24 mouse cellular contexts compared by ENCODE assay signal in the genomic region with DNA sequence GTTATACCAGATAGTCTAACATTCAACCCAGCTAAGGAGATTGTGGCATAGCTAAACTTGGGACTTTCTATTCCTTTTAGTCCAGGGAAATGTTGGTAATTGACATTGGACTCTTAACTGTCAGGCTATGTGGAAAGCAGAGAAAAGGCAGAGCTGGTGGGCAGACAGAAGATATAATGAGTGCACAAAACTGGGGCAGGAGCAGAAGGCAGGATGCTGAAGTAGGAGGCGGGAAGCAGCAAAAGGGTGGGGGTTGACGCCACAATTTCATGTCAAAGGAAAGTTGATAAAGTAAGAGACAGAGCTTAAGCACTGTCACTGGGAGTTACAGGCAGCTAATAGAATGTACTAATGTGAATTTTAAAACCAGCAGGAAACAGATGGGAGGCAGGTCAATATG.
DNase-seq lines count a peak whose midpoint lies in the region; ATAC-seq lines count a peak whose summit lies in the region.
"Had no signal": no experiment of that assay in that cellular context is flagged by ENCODE, and none has a peak within 500 bp of the region (broad histone marks: within the 10 kb centered on the region; RNA-seq: fewer than 3 reads in every experiment).

No protein-coding gene starts in this region.

- H3K36me3 ChIP-seq in midbrain, embryonic 15.5 days (replicated peaks): no peaks in the 10 kb centered on the region
- H3K36me3 ChIP-seq: embryonic facial prominence, embryonic 10.5 days; hindbrain, embryonic 10.5 days; limb, embryonic 12.5 days had no signal

- H3K4me2 ChIP-seq in midbrain, embryonic 15.5 days: no peak overlapping the region
- H3K4me2 ChIP-seq: heart, embryonic 11.5 days; limb, embryonic 12.5 days; liver, embryonic 11.5 days had no signal

- peak; percentile 93 for ATAC-seq in frontal cortex, adult (ENCODE audit: low TSS enrichment)
- ATAC-seq in midbrain, embryonic 15.5 days (replicated peaks): no peak
- ATAC-seq: activated CD4-positive, CD25-positive, alpha-beta regulatory T cell, adult 4 months; forebrain, embryonic 16.5 days; hindbrain, embryonic 16.5 days; intestine, embryonic 16.5 days; liver, postnatal 0 days; lung, postnatal 0 days had no signal

- H3K9ac ChIP-seq in midbrain, embryonic 15.5 days: no peak overlapping the region
- H3K9ac ChIP-seq: limb, embryonic 12.5 days; liver, postnatal 0 days had no signal

- no peaks in the 10 kb centered on the region for H3K9me3 ChIP-seq in midbrain, embryonic 15.5 days
- H3K9me3 ChIP-seq: embryonic facial prominence, embryonic 10.5 days; hindbrain, embryonic 10.5 days; limb, embryonic 12.5 days had no signal

- H3K4me1 ChIP-seq in midbrain, embryonic 15.5 days: no peaks in the 10 kb centered on the region
- H3K4me1 ChIP-seq: embryonic facial prominence, embryonic 10.5 days; hindbrain, embryonic 10.5 days; limb, embryonic 12.5 days had no signal

- H3K27me3 ChIP-seq in midbrain, embryonic 15.5 days (replicated peaks): no peaks in the 10 kb centered on the region
- H3K27me3 ChIP-seq: limb, embryonic 12.5 days had no signal

- no peak overlapping the region for H3K4me3 ChIP-seq in midbrain, embryonic 15.5 days
- H3K4me3 ChIP-seq: embryonic facial prominence, embryonic 10.5 days; hindbrain, embryonic 10.5 days; limb, embryonic 12.5 days had no signal

- H3K27ac ChIP-seq in midbrain, embryonic 15.5 days: no peak overlapping the region
- H3K27ac ChIP-seq: embryonic facial prominence, embryonic 10.5 days; hindbrain, embryonic 10.5 days; limb, embryonic 12.5 days; macrophage; stomach, postnatal 0 days had no signal

- no peak for DNase-seq in frontal cortex, postnatal 10 days (ENCODE audit: low spot score in 2 of 2)
- peak; percentile 68 for DNase-seq in brain, adult 2 months (ENCODE audit: low read depth, low spot score)
- peak; percentile 16 to 41 for DNase-seq in left cerebral cortex, adult 9 months (ENCODE audit: low spot score in 2 of 2)
- peak; percentile 25 to 38 for DNase-seq in right cerebral cortex, postnatal 10 days (ENCODE audit: low spot score in 2 of 2)
- DNase-seq in urinary bladder, adult 2 months (ENCODE audit: low spot score): no peak
- no peak for DNase-seq in adrenal gland, adult (ENCODE audit: inconsistent age in 2 of 2, low spot score in 1 of 2)
- DNase-seq: adrenal gland, postnatal 14 days; cerebellum, adult 9-11 months; kidney, postnatal 25 days; liver, postnatal 0 days had no signal

- 88% methylated on average over 2 of the region's 2 CpGs for WGBS in midbrain, embryonic 15.5 days

Comparison
In these comparisons a context has a peak if more than half of its experiments do, and no peak if none do; other contexts are left out.
1. DNase-seq: peak in brain, adult 2 months (single experiment), left cerebral cortex, adult 9 months (2 of 2) and right cerebral cortex, postnatal 10 days (2 of 2); none in frontal cortex, postnatal 10 days (0 of 2), urinary bladder, adult 2 months (single experiment) and adrenal gland, adult (0 of 2).